Mouse (Mus musculus): ENCODE results near the gene Gde1. TPM values are rescaled to one million over a fixed set of nuclear protein-coding genes. Genes with fewer than 3 reads are reported as not detected.

Gde1 gene
- polyA plus RNA-seq, 1 experiment from 2014 or later: 140 TPM

- H3K27me3 ChIP-seq: no peaks in the 10 kb centered on the region
- no peak overlapping the region for H3K27ac ChIP-seq
- H3K36me3 ChIP-seq: peaks cover 90% of the 10 kb centered on the region
- no peak overlapping the region for H3K9ac ChIP-seq (replicated peaks)
- H3K4me2 ChIP-seq (replicated peaks): no peak overlapping the region
- H3K4me1 ChIP-seq (replicated peaks): no peaks in the 10 kb centered on the region
- 97% methylated on average over 13 of the region's 13 CpGs for WGBS
- ATAC-seq: no peak
- H3K4me3 ChIP-seq (replicated peaks): no peak overlapping the region
- no peaks in the 10 kb centered on the region for H3K9me3 ChIP-seq
Observed at GRCm38 (mm10) chr7:118728846-118729587, 23.4 kb upstream of the Gde1 start.

DNA sequence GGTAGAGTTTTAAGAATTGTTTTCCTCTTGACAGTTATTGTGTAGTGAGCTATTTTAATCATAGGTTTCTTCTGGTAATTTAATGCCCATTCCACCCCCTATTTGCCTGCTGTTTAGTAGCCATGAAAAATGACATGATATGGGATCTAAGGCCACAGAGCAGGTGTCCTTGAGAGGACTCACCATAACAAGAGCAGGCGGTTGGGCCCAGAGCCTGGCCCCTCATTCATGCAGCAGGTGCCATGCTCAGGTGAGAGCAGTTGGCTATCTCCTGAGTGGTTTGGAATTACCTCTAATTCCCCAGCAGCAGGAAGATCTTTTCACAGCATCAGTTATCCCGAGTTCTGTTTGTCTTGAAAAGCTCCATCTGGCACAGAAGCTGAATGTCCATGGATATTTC lies 19.9 kb upstream of the Gde1 start:
- Histone ChIP-seq H3K4me1 (replicated peaks) (no peaks in the 10 kb centered on the region), H3K4me2 (replicated peaks) (no peak overlapping the region), H3K27ac (no peak overlapping the region), H3K9me3 (no peaks in the 10 kb centered on the region), H3K27me3 (no peaks in the 10 kb centered on the region), H3K36me3 (peaks cover 85% of the 10 kb centered on the region), H3K9ac (replicated peaks) (no peak overlapping the region), H3K4me3 (replicated peaks) (no peak overlapping the region)
- no peak for ATAC-seq
- 88% methylated on average over 2 of the region's 2 CpGs for WGBS

DNA sequence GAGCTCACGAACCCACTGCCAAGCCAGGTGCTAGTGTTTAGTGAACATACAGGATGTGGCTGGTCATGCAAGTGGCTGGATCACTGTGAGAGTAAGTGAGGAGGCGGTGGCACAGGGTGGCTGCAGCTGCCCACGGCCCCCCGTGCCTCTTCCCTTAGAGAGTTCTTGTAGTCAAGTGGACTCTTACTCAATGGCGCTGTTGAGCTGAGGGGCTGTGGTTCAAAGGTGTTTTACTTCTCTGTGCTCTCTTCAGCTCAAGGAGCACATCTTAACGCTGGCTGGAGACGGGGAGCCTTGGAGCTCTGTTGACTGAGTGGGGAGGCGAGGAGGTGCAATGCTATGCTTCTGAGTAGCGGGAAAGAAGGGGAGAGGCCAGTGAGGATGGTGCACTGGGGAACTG lies 18.3 kb upstream of the Gde1 start:
- Histone ChIP-seq H3K27me3 (no peaks in the 10 kb centered on the region), H3K36me3 (peaks cover 75% of the 10 kb centered on the region), H3K4me3 (replicated peaks) (no peak overlapping the region), H3K27ac (no peak overlapping the region), H3K9ac (replicated peaks) (no peak overlapping the region), H3K4me2 (replicated peaks) (no peak overlapping the region), H3K9me3 (no peaks in the 10 kb centered on the region), H3K4me1 (replicated peaks) (no peaks in the 10 kb centered on the region)
- ATAC-seq: no peak
- 91% methylated on average over 9 of the region's 9 CpGs for WGBS

- no peak for ATAC-seq
- H3K27me3 ChIP-seq: no peaks in the 10 kb centered on the region
- WGBS: 98% methylated on average over 4 of the region's 4 CpGs
Observed at GRCm38 (mm10) chr7:118718066-118718465, 12.5 kb upstream of the Gde1 start.

GRCm38 (mm10) chr7:118714873-118715272 lies 9.3 kb upstream of the Gde1 start:
- 94% methylated on average over 1 of the region's 1 CpGs for WGBS
- peaks cover 15% of the 10 kb centered on the region for H3K4me1 ChIP-seq (replicated peaks)
- no peak overlapping the region for H3K27ac ChIP-seq
- no peak overlapping the region for H3K4me2 ChIP-seq (replicated peaks)
- no peak overlapping the region for H3K4me3 ChIP-seq (replicated peaks)
- H3K9ac ChIP-seq (replicated peaks): no peak overlapping the region
- no peaks in the 10 kb centered on the region for H3K9me3 ChIP-seq
- H3K27me3 ChIP-seq: no peaks in the 10 kb centered on the region
- no peak for ATAC-seq
- H3K36me3 ChIP-seq: peaks cover 17% of the 10 kb centered on the region

More at GRCm38 (mm10) chr7:118718066-118718465, 12.5 kb upstream of the Gde1 start:
- Histone ChIP-seq H3K36me3 (peaks cover 39% of the 10 kb centered on the region), H3K9me3 (no peaks in the 10 kb centered on the region), H3K27ac (no peak overlapping the region), H3K4me3 (replicated peaks) (no peak overlapping the region), H3K4me1 (replicated peaks) (peaks cover 13% of the 10 kb centered on the region), H3K4me2 (replicated peaks) (no peak overlapping the region), H3K9ac (replicated peaks) (no peak overlapping the region)

- H3K27ac ChIP-seq: peak within 1 kb of the TSS; percentile 79
- H3K36me3 ChIP-seq: peaks cover 5% of the 10 kb centered on the region
- H3K9me3 ChIP-seq: no peaks in the 10 kb centered on the region
- H3K9ac ChIP-seq (replicated peaks): peak within 1 kb of the TSS; percentile 83
- ATAC-seq: peak; percentile 98
- H3K4me1 ChIP-seq (replicated peaks): peaks cover 15% of the 10 kb centered on the region
- H3K4me2 ChIP-seq (replicated peaks): peak within 1 kb of the TSS; percentile 67
- H3K4me3 ChIP-seq (replicated peaks): peak within 1 kb of the TSS; percentile 77
- 1% methylated on average over 48 of the region's 48 CpGs for WGBS
- H3K27me3 ChIP-seq: no peaks in the 10 kb centered on the region
Observed at GRCm38 (mm10) chr7:118712228-118713173, 6.9 kb upstream of the Gde1 start, which contains the start of gene Ccp110. Ccp110 (plus strand) TSS chr7:118712552.

- Histone ChIP-seq H3K36me3 (peaks cover 5% of the 10 kb centered on the region), H3K27me3 (no peaks in the 10 kb centered on the region), H3K4me3 (replicated peaks) (no peak overlapping the region), H3K27ac (no peak overlapping the region), H3K4me1 (replicated peaks) (peaks cover 20% of the 10 kb centered on the region), H3K4me2 (replicated peaks) (no peak overlapping the region), H3K9me3 (no peaks in the 10 kb centered on the region), H3K9ac (replicated peaks) (no peak overlapping the region)
- ATAC-seq: no peak
- 60% methylated on average over 5 of the region's 5 CpGs for WGBS
Observed at GRCm38 (mm10) chr7:118710776-118711175, 5.2 kb upstream of the Gde1 start.

DNA sequence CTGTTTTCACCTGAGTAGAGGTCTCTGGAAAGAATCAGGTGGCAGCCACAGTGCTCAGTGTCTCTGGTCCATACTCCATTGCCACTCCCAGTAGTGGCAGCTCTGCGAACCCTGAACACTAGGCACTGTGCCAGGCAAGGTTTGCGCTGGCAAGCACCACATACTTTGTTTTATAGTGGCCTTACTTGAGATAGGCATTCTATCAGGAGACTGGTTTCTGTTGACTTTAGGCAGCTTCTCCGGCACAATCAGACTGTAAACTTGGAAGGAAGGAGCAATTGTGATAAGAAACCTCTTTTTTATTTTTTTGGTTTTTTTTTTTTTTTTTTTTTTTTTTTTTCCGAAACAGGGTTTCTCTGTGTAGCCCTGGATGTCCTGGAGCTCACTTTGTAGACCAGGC lies 2.4 kb upstream of the Gde1 start:
- H3K4me2 ChIP-seq (replicated peaks): no peak overlapping the region
- WGBS: 93% methylated on average over 4 of the region's 4 CpGs
- H3K36me3 ChIP-seq: peaks cover 3% of the 10 kb centered on the region; the same call in 1 of the 2 replicates
- no peak overlapping the region for H3K4me3 ChIP-seq (replicated peaks)
- no peaks in the 10 kb centered on the region for H3K9me3 ChIP-seq
- H3K27me3 ChIP-seq: no peaks in the 10 kb centered on the region
- no peak for ATAC-seq
- H3K4me1 ChIP-seq (replicated peaks): peaks cover 28% of the 10 kb centered on the region
- H3K27ac ChIP-seq: no peak overlapping the region
- no peak overlapping the region for H3K9ac ChIP-seq (replicated peaks)

- Histone ChIP-seq H3K4me3 (replicated peaks) (no peak overlapping the region), H3K27ac (no peak overlapping the region), H3K4me2 (replicated peaks) (no peak overlapping the region), H3K4me1 (replicated peaks) (peaks cover 31% of the 10 kb centered on the region), H3K9me3 (no peaks in the 10 kb centered on the region), H3K27me3 (no peaks in the 10 kb centered on the region), H3K9ac (replicated peaks) (no peak overlapping the region), H3K36me3 (peaks cover 7% of the 10 kb centered on the region; the same call in 1 of the 2 replicates)
- 79% methylated on average over 2 of the region's 2 CpGs for WGBS
- no peak for ATAC-seq
Observed at GRCm38 (mm10) chr7:118707216-118707615, 1.6 kb upstream of the Gde1 start.

DNA sequence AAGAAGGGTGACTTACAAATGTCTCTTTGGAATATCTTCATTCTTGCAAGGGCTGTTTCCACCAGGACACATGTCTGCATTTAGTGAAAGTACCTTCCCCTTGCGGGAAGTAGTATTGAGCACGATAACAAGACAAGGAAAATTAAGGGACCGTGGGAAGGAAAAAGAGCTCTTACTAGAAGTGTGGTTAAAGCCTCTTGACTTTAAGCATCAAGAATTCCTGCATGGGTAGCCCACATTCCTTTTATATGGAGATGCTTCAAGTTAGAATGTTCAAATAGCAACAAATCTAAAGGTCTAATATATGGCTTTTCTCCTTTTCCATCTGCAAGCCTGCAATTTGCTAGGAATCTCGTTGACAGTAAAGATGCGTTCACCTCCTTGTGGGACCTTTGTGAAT lies 910 bp upstream of the Gde1 start:
- Histone ChIP-seq H3K4me1 (replicated peaks) (peaks cover 33% of the 10 kb centered on the region), H3K4me2 (replicated peaks) (no peak overlapping the region), H3K27me3 (no peaks in the 10 kb centered on the region)

GRCm38 (mm10) chr7:118706051-118706450 lies 473 bp upstream of the Gde1 start:
- Histone ChIP-seq H3K36me3 (peaks cover 14% of the 10 kb centered on the region; the same call in 1 of the 2 replicates), H3K9ac (replicated peaks) (peak overlapping the region; percentile 96; the same call in 1 of the 2 replicates), H3K9me3 (no peaks in the 10 kb centered on the region), H3K4me1 (replicated peaks) (peaks cover 33% of the 10 kb centered on the region), H3K4me2 (replicated peaks) (peak overlapping the region; percentile 71), H3K27me3 (no peaks in the 10 kb centered on the region), H3K4me3 (replicated peaks) (peak overlapping the region; percentile 97), H3K27ac (peak overlapping the region; percentile 95; the same call in 1 of the 2 replicates)
- peak; percentile 17 for ATAC-seq
- 23% methylated on average over 6 of the region's 6 CpGs for WGBS

More for the DNA sequence above, 910 bp upstream of the Gde1 start:
- WGBS: 86% methylated on average over 5 of the region's 5 CpGs
- no peak overlapping the region for H3K9ac ChIP-seq (replicated peaks)
- H3K9me3 ChIP-seq: no peaks in the 10 kb centered on the region
- H3K36me3 ChIP-seq: peaks cover 14% of the 10 kb centered on the region; the same call in 1 of the 2 replicates
- H3K4me3 ChIP-seq (replicated peaks): no peak overlapping the region
- H3K27ac ChIP-seq: no peak overlapping the region
- ATAC-seq: no peak
